Mouse (Mus musculus) ES-Bruce4 (cell line): ENCODE results near the gene Abcc9.
A peak's percentile ranks its signal among the peaks of the same experiment; 100 is the strongest.

Experiments used
- CTCF ChIP-seq: IDR thresholded peaks from one replicate; pipeline ENCODE4 v1.8.1; 2011; ENCODE audit warnings: low read depth, low read length
- EP300 ChIP-seq: IDR thresholded peaks from 2 replicates; pipeline ENCODE4 v1.6.1; 2011; ENCODE audit warnings: low read depth, low read length; ENCODE audit not compliant: insufficient read depth
- POLR2A ChIP-seq: IDR thresholded peaks from one replicate; pipeline ENCODE4 v1.8.1; 2011; ENCODE audit warnings: low read length; ENCODE audit not compliant: insufficient read depth

- TF ChIP-seq POLR2A = no peak
- peak; percentile 58 for TF ChIP-seq CTCF
- TF ChIP-seq EP300 = no peak
These were observed 4.6 kb upstream of the Abcc9 start for GRCm38 (mm10) chr6:142706688-142707087.
